Mouse (Mus musculus) lung, postnatal 14 days (tissue): ENCODE measurements around the gene Gbp2.

Experiments
- DNase-seq: peaks from one replicate; pipeline ENCODE4 v3.0.0; 2021

The Gbp2 gene

DNA sequence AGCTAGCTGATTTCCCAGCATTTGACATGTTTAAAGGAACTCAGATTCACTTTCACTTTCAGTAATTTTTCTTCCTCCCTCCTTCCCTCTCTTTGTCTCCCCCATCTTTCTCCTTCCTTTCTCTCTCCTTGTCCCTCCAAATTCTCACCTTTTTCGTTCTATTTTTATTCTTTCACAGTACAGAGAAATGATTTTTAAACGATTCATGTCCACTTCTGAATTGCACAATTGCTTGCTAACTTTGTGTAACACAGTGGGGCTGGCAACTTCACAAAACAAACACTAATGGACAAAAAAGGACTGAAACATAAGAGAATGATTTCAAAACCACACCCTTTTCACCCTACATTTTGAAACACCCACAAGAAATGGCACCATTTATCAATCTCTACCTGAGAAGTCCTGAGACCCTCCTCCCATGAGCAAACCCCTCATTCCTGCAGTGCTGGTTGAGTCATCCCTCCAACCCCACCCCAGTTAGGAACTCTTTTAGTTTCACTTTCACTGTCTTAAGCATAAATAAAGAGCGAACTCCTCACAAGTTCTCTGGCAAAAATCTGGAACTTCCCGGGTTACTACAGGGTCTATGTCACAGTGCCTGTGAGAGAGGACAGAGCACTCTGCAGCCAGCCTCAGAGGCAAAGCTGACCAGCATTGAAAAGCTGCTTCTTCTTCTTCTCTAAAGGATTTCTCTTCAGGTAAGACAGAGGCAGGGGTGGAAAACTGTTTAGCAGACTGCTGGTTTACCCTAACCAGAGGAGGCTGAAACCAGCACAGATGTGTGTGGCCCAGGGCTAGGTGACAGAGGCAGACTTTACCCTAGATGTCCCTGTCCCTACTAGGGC, at the start of gene Gbp2:
Gene Gbp2 (plus strand): TSS at position 492 of the 845 bp plus-strand sequence.
- peak; percentile 69 for DNase-seq

DNA sequence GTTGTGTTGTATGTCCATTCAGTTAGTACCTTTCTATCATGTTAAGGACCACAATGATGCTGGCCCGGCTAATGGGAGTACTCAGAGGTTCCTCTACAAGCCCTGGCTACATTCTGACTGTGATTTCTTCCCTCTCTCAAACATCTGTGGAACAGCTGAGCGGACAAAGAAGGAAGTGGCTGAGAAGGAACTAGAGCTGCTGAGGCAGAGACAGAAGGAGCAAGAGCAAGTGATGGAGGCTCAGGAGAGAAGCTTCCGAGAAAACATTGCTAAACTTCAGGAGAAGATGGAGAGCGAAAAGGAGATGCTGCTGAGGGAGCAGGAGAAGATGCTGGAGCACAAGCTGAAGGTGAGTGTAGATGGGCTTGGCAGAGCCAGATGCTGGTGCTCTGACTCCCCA, 49.7 kb upstream of the Gbp2 start:
- no peak for DNase-seq

DNA sequence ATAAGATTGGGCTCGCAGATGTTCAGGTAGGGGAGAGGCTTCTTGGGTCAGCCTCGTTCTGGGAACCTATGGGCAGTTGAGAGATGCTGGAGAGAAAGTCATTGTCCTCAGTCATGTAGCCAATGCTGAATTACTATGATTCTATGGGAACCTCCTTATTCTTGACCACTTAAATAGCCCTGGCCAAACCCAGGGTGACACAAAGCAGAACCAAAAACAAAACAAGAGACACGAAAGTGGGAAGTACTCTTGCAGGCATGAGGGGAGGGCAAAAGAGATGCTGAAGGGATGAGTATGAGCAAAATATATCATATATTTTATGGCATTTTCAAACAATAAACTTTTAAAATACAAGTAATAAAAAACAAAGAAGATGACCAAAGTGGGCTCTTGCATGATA, 43.3 kb upstream of the Gbp2 start:
- DNase-seq: no peak

DNA sequence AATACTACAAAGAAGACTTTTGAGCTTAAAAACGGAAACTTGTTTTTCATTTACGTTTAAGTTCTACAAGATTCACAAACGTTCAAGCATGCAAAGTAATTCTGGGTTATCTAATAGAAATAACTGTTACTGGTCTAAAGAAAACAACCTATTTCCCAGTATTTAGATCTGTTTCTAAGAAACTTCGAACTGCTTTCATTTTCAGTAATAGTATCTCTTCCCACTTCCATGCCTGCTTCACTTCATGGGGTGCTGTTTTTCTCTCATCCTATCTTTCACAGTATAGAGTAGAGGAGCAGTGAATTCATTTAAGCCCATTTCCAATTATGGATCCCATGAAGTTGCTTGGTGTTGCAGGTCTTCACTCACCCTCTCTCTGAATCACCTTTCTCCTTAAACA, 42.1 kb upstream of the Gbp2 start:
- no peak for DNase-seq

DNA sequence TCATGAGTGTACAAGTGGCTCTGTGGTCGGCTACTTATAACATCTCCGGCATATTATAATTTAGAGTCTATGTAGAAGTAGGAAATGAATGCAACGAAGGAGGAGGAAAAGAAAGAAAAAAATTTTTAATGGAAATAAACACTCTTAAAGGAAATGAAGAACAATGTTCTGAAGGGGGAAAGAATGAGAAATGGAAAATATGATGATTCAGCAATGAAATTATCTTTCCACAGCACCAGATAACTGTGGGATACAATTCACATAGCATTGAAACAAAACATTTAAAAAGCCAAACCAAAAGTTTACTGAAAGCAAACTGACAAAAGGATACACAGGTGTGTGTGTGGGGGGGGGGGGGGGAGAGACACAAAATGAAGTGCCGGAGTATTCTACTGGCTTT, 37.3 kb upstream of the Gbp2 start:
- no peak for DNase-seq

DNA sequence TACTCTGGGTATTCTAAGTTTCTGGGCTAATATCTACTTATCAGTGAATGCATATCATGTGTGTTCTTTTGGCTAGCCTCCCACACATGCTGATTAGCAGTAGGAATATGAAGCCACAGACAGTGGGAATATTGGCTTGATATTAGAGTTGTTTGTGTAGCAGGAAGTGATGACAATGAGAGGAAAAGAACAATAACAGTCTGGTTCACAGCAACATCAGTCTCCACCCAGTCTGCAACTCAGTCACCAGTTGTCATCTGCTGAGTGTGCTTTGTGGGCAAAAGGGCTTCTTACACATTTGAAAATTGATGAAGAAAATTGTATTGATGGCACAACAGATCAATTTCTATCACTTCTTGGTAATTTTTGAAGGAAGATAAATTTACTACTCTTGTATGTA, 33.0 kb upstream of the Gbp2 start:
- no peak for DNase-seq

DNA sequence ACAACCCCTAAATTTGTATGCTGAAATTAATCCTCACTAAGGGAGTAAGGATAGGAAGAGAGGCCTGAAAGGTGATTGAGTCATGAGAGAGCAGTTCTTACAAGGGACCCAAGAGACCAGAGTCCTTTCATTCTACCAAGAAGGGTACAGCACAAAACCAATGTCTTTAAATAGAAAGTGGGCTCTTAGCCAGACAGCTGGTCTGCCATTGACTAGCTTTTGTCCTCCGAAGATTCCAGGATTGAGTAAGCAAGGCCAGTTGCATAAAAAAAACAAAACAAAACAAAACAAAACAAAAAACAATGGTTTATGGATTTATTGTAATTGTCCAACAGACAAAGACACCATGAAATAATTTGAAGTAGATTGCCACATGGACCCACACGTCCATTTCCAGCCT, 31.5 kb upstream of the Gbp2 start:
- DNase-seq: no peak

DNA sequence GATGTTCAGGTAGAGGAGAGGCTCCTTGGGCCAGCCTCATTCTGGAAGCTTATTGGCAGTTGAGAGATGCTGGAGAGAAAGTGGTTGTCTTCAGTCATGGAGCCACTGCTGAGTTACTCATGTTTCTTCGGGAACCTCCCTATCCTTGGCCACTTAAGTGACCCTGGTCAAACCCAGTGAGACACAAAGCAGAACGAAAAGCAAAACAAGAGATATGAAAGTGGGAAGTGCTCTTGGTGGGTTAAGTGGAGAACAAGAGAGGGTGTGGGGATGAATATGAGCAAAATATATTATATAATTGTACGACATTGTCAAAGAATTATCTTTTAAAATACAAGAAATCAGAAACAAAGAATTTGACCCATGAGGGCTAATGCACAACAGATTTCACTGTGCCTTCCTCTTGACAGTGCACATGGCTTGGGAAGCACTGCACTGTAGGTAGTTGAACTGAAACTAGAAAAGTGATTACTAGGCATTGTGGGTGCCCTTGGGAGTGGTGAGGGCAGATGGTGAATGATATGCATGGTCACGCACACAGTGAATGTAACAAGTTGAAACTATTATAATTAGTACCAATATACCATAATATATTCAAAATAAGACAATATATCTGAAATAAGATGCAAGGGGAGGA, 29.9 kb upstream of the Gbp2 start:
- no peak for DNase-seq

DNA sequence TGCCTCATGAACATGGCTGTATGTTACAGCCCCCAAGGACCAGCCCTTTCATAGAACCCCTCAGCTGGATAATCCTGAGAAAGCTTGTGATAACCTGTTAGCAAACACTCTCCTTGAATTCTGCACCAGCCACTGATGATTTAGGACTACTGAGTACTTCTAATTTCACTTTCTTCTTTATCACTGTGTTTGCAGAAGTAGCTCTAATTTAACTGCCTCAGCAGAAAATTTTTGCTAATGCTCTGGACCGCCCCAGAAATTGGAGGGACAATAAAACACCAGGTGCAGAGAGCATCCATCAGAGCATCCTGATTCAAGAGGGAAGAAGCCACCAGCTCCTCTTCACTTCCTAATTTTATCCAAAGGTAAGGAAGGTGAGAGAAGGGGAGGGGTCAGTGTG, 25.9 kb upstream of the Gbp2 start, which contains the start of gene Gbp2b:
Gene Gbp2b (plus strand): TSS at position 301 of the 400 bp plus-strand sequence.
- DNase-seq: no peak

DNA sequence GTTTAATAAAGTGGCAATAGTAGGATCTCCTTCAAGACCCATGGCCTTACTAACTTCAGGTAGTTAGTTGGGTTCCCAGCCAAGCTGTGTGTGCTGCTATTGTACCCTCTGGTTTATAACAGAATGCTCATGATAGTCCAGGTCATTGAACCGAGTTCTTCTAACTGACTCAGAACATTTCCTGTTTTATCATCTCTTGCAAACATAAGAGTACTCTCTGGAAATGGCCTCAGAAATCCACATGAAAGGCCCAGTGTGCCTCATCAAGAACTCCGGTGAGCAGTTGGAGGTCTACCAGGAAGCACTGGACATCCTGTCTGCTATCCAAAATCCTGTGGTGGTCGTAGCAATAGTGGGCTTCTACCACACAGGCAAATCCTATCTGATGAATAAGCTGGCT, 22.5 kb upstream of the Gbp2 start:
- no peak for DNase-seq

DNA sequence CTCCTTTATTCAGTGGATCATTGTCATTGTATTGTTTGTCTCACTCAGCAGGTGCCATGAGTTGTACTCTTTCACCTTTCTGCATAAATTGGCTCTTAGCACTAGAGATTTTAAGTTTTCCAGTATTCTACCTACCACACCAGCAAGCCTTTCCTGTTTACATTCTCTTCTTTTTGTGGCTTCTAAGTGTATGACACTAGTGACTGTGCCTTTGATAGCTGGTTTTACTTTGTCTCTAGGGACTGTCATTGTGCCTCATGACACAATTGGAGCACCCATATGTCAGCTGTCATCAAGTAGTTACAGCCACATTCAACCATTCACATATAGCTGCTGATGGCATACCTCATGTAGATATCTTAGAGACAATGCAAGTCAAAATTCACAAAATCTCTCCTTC, 18.7 kb upstream of the Gbp2 start:
- DNase-seq: no peak

DNA sequence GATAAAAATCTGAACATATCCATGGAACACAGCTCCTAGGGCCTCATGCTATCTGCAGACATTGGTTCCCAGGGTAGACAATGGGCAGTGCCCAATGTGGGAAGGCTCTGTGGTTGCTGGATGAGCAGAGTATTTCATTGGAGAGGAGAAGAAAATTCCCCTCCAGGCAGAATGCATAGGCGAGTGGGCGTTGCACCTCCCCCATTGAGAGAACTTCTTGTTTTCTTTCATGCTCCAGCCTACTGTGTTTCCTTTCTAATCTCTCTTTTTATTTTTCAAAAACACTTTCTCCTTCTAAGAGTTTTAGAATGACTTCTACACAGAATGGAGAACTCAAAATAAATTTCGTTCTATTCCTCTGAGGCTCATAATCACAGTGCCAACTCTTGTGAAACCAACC, 1.7 kb upstream of the Gbp2 start:
- DNase-seq: no peak

DNA sequence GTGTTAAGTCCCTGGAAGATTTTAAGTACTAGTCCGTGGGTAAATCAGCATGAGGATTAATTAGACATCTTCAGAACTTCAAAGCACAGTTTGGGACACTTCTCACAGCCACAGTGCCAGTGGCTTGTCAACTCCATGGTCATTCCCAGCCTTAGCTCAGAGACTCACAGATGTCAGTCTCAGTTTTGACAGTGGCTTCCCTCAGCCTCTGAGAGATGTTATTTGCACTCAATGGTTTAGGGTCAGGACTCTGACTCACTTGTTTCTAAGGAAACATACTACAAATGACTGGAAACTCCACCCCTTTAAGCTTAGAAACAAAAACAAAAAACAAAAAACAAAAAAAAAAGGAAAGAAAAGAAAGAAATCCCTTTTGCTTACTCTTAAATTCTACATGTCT, 796 bp upstream of the Gbp2 start:
- DNase-seq: peak; percentile 7

DNA sequence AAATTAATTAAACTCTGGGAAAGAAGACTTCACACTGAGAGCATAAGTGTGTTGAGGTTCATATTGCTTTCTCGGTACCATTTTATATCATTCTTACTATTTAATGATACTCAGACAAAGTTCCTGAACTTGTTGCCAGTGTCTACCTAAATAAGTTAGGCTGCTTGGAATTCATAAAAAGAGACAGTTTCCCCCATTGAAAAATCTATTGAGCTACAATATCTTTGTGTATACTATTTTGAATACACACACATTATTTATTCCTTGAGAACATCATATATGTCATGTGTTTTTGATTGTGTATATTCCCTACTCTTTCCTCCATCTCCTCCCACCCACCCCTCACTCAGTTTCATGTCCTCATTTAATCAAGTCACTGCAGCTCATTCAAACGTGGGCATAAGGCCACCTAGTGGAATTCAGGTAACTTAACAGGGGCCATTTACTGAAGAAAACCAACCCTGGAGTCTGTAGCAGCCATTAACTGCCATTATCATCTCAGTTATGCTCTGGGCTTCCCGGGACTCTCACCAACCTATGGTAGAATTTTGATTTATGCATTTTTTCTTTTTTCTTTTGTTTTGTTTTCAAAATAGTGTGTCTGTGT, 657 bp downstream of the Gbp2 start:
- peak; percentile 22 for DNase-seq

DNA sequence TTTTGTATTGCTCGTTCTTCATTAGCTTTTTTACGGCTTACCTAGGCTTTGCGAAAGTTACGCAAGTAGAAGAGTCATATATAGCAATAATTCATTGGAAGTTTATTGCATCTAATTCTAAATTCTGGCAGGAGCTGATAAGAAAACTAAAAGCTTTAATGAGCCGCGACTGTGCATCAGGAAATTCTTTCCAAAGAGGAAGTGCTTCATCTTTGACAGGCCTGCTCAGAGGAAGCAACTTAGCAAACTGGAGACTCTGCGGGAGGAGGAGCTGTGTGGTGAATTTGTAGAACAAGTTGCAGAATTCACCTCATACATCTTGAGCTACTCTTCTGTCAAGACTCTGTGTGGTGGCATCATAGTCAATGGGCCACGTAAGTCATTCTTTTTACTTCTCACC, 10.0 kb downstream of the Gbp2 start:
- DNase-seq: no peak

DNA sequence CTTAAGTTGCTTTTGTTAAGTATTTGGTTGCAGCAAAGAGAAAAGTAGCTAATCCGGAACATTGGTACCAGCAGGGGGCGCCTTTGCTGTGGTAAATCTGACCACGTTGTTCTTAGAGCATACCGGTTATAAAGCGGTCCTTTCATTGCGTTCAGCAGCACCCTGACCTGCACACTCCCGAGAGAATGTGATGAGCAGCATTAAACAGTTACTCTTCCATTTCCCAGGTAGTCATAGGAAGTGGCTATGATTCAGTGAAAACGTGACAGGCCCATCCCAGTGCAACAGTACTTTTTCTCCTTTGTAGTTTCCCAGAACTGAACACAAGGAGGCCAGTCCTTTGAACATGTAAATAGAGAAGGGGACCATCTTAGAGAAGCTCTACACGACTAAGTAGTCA, 19.8 kb downstream of the Gbp2 start:
- peak; percentile 84 for DNase-seq

DNA sequence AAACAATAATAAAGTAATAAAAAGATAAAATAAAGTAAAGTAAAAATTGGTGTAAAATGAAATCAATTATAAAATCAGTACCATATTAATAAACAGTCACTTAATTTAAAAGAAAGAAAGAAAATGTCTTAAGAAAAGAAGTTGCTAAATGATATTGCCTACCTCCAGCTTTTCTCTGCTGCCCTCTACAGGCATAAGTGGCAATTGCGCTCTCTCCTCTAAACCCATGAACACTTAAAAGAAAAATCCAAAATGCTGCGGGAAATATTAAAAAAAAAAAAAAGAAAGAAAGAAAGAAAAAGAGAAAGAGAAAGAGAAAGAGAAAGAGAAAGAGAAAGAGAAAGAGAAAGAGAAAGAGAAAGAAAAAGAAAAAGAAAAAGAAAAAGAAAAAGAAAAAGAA, 25.5 kb downstream of the Gbp2 start:
- peak; percentile 84 for DNase-seq

DNA sequence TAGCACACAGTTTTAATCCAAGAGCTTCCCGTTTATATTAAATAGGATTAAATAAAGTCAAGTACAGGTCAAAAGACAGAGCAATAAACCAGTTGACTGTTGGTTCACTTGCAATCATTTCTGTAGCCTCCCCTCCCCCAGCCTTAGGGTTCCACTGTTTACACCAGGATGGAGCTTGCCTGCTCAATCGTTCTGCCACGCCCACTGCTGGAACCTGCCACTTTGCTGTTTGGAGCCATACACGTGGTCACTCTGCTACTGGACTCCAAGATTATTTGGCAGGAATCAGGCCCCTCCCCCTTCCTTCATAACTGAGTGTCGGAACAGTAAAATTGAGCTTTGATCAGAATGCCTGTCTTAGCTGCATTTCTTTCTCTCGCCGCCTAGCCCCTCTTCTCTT, 27.4 kb downstream of the Gbp2 start:
- peak; percentile 3 for DNase-seq

DNA sequence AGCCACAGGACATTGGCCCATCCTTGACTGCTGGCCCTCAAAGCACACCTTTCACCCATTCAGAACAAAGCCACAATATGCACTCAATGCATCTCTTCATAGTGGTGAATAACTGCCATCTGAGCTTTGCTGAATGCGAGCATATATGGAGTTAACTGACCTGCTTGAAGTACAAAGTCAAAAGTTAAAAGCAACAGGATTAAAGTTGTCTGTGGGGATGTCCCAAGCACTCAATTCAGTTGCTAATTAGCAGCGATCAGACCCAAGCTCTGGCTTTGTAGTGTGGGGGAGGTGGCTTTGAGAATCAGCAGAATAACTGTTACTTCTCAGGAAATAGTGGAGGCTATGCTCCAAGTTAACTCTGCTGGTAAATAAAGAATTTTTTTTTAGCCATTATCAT, 29.8 kb downstream of the Gbp2 start:
- DNase-seq: no peak

DNA sequence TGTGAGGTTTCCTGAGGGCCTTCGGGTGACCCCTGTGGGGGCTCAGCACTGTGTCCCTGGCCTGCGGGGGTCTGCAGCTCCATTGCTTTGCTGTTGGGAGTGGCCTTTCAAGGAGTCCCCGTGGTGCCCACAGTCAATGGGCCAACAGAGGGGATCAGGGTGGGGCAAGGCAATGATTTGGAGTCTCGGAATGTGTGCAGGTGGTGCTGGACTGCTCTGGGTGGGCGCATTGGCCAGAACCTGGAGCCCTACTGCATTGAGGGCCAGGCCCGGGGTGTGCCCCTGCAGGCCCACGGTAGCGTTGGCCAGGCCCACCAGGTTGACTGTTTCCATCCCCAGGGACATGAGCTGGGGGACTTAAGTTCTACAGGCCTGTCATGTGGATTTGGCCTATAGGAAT, 44.3 kb downstream of the Gbp2 start:
- no peak for DNase-seq

DNA sequence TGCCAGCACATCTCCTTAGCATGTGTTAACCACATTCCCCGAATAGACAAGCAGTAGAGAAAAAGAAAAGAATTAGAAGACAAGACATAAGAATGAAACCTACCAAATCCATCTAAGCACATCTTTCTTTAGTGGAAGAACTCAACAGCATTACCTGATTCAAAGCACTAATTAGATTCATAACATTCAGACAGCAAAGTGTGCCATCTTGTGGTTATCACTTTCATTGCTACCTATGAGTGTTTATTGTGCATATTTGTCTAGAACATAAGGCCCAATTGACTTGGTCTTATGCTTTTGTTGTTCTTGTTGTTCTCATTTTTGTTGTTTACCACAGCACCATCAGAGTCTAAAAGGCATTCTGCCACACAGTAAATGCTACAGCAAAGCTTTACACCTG, 54.2 kb downstream of the Gbp2 start:
- DNase-seq: no peak
